Mouse (Mus musculus) MN1 (cell line): ENCODE measurements around the gene Gnai3.

Experiments used
- DNase-seq: peaks from one replicate; pipeline ENCODE4 v3.0.0-alpha.2; 2016; ENCODE audit warnings: low spot score

Gene Gnai3

DNA sequence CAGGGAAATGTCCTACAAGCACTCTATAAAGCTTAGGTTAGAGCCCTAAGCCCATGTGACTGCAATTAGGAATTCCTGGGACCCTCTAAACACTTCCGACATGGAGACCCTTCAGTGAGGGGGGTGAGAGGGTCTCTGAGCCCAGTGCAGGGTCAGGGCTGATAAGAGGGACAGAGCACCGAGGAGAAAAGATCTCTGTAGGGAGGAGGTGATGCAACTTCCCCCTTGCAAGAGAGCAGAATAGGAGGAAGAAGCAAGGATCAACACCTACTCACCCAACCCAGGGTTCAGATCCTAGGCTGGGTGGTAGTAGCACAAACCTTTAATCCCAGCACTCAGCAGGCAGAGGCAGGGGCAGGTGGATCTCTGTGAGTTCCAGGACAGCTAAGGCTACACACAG is 62.8 kb downstream of the Gnai3 start:
- no peak for DNase-seq

- no peak for DNase-seq
Measured at GRCm38 (mm10) chr3:108082251-108082875, 63.6 kb downstream of the Gnai3 start.

DNA sequence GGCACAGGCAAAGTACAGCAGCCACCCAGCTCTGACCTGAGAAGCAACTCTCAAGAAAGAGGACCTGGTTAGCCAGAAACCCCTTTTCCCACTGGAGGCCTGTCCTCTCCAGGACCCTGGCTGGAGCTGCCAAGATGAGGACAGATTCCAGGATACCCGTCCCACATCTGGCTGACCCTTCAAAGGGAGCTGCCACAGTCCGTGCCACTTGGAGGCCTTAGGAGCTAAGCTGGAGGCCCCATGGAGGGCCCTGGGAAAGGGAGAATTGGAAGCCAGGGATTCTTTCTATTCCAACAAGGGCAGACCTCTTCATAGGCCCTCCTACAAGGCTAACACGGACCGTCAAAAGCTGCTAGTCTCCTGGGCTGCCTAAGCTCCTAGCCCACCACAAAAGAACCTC is 64.3 kb downstream of the Gnai3 start:
- no peak for DNase-seq

DNA sequence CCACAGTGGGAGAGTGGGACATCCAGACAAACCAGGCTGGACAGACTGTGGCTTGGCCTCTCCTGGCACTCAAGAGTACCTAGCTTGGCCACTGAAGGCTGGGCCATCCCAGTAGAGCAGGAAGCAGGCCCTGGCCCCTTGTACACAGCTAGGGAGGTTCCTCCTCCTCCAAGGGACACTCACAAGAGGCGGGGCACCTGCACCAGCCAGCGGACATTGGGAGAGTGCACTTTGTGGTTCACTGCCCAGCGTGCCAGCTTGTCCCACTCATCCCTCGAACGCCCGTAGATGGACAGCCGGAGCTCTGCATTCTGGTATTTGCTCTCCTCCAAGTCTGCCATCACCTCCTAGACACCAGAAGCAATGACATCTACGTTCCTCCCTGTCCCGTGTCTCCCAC is 69.1 kb downstream of the Gnai3 start:
- DNase-seq = no peak

GRCm38 (mm10) chr3:108072983-108073569 is 72.9 kb downstream of the Gnai3 start:
- DNase-seq = peak; percentile 82

GRCm38 (mm10) chr3:108070295-108071293 is 75.4 kb downstream of the Gnai3 start:
- DNase-seq = peak; percentile 58

- DNase-seq = peak; percentile 58
Measured at GRCm38 (mm10) chr3:108069231-108069870, 76.6 kb downstream of the Gnai3 start.

DNA sequence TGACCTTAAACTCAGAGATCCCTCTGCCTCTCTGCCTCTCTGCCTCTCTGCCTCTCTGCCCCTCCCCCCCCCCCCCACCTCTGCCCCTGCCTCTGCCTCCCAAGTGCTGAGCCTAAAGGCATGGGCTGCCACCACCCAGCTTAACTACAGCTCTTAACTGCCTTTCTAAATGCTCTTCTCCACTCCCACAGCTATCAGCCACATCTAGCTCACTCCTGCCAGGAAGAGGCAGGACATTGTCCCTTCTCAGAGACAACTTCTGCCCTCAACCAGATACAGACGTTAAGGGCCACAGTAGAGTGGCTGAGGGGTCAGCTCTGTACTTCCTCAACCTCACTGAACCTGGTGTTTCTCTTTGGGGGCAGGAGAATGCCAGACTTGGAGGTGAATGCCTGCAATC is 77.1 kb downstream of the Gnai3 start:
- DNase-seq = no peak

GRCm38 (mm10) chr3:108067370-108067934 is 78.5 kb downstream of the Gnai3 start:
- no peak for DNase-seq

DNA sequence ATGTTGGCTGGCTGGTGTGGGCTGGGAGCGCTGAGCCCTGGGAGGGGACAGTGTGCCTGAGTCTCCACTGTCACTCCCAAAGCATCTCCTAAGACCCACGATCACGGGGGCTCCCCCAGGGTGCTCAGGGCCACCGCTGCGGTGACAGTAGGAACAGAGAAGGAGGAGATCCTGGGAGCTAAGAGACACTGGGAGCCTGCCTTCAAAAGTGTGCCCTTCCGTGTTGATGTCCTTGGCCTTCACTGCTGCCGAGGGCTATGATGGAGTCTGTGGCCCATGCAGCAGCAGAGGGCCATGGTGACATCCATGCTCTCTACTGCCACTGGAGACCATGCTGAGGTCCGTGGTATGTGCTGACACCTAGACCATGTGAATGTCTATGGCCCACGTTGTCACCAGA is 80.4 kb downstream of the Gnai3 start:
- DNase-seq = no peak

DNA sequence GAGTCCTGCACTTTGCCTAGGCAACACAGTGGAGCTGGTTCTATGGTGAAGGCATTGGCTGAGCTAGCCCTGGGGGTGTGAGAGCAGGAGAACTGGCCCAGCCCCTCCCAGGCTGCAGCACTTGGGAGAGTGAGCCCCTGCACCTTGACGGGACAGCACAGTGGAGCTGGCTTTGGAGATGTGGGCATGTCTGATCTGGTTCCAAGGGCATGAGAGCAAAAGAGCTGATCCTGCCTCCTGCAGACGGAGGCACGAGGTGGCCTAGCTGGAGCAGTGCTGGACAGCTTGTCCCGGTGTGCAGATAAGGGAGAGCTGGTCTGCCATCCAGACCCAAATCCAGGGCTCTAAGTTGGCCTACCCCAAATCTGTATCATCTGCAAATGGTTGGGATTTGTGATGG is 81.3 kb downstream of the Gnai3 start:
- no peak for DNase-seq

DNA sequence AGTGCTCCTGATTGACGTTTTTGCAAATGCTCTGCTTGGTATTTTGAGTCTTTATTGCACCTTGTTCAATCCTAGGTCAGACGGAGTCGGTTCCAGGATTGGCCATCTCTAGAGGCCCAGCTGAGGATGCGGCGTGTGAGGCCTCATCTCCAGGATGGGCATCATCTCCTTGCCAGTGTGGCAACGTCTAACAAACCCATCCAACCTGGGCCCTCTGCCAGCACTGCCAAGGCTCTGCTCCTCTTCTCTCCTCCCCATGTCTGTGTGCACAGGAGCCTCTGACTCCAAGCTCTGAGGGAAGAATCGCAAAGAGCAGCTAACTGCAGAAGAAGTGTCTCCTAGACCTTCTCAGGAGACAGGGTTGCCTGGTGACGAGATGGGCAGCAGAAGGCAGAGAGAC is 83.3 kb downstream of the Gnai3 start:
- no peak for DNase-seq

- DNase-seq = peak; percentile 82
Measured at GRCm38 (mm10) chr3:108061420-108061819, 84.5 kb downstream of the Gnai3 start.
